Mouse (Mus musculus) forebrain, embryonic 14.5 days (tissue): ENCODE measurements around the gene Ptgds. TPM values are rescaled to one million over a fixed set of nuclear protein-coding genes. Genes with fewer than 3 reads are reported as not detected.

Experiments
- ATAC-seq: fragments of 200-750 bp; cut with Nextera tagmentation; 2 replicates; pipeline ENCODE4 v1.8.0; 2017; ENCODE audit warnings: mild to moderate bottlenecking, moderate library complexity
- DNase-seq: peaks from one replicate; pipeline ENCODE4 v3.0.0-alpha.2; 2015; ENCODE audit warnings: low spot score
- H3K27ac ChIP-seq: fragments of 300-500 bp; sonication (generic); 2 replicates; pipeline ENCODE4 v1.5.1; 2014; ENCODE audit warnings: low read depth, mild to moderate bottlenecking, control low read depth, low read length, moderate library complexity
- H3K27me3 ChIP-seq: fragments of 300-500 bp; sonication (generic); replicated peaks from 2 replicates; pipeline ENCODE4 v1.6.1; 2014; ENCODE audit warnings: low read length, control low read depth, mixed read lengths; ENCODE audit not compliant: control insufficient read depth, insufficient read depth
- H3K36me3 ChIP-seq: fragments of 300-500 bp; sonication (generic); 2 replicates; pipeline ENCODE4 v1.6.1; 2014; ENCODE audit warnings: low read length, control low read depth; ENCODE audit not compliant: control insufficient read depth, insufficient read depth
- H3K4me1 ChIP-seq: fragments of 300-500 bp; sonication (generic); 2 replicates; pipeline ENCODE4 v1.6.1; 2014; ENCODE audit warnings: antibody characterized with exemption, low read length, control low read depth; ENCODE audit not compliant: control insufficient read depth, insufficient read depth
- H3K4me2 ChIP-seq: fragments of 300-500 bp; sonication (generic); 2 replicates; pipeline ENCODE4 v1.6.1; 2014; ENCODE audit warnings: mild to moderate bottlenecking, control low read depth, low read length
- H3K4me3 ChIP-seq: fragments of 300-500 bp; sonication (generic); 2 replicates; pipeline ENCODE4 v1.5.1; 2014; ENCODE audit warnings: low read depth, low read length, control low read depth
- H3K9ac ChIP-seq: fragments of 300-500 bp; sonication (generic); 2 replicates; pipeline ENCODE4 v1.6.1; 2014; ENCODE audit warnings: mild to moderate bottlenecking, low read length, control low read depth, moderate library complexity
- H3K9me3 ChIP-seq: fragments of 300-500 bp; sonication (generic); replicated peaks from 2 replicates; pipeline ENCODE4 v1.6.1; 2016; ENCODE audit warnings: low read length, control low read depth, mixed read lengths; ENCODE audit not compliant: control insufficient read depth
- WGBS: fragments of 180-500 bp; shearing (Covaris S2); extraction: QIAGEN DNeasy Blood & Tissue Kit; methylation state at CpG from one replicate; pipeline ENCODE4 v1.1.7; 2014; 5-methylcytosine and 5-hydroxymethylcytosine counted together
- polyA plus RNA-seq: library from polyadenylated mRNA; unstranded; fragments of >200 nt; fragmentation: Nextera tagmentation; extraction: Ambion mirVana; gene quantifications from 2 replicates; pipeline ENCODE4 v1.2.1, GENCODE M21; 2014

Ptgds gene
- polyA plus RNA-seq, 1 experiment from 2014 or later = 170 TPM

DNA sequence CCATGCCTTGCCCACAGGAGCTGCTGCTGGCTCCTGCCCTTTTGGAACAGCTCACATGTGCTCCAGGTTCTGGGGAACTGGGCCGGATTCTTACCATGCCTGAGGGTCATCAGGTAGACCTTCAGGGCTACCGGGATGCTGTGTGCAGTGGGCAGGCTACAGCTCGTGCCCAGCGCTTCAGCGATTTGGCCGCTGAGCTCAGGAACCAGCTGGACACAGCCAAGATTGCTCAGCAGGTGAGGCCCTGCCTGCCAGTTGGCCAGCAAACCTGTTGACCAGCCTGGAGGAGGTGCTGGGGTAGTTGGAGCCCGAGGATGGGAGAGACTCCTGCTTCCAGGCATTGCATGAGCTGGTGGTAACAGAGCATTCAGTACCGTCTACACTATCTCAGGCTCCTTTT is 35.6 kb downstream of the Ptgds start:
- Histone ChIP-seq H3K9ac (no peak overlapping the region), H3K4me1 (peaks cover 14% of the 10 kb centered on the region), H3K4me3 (no peak overlapping the region), H3K27ac (no peak overlapping the region), H3K9me3 (no peaks in the 10 kb centered on the region), H3K27me3 (no peaks in the 10 kb centered on the region), H3K36me3 (peaks cover 63% of the 10 kb centered on the region), H3K4me2 (no peak overlapping the region)
- WGBS = 88% methylated on average over 8 of the region's 8 CpGs
- DNase-seq (no peak), ATAC-seq (no peak)

DNA sequence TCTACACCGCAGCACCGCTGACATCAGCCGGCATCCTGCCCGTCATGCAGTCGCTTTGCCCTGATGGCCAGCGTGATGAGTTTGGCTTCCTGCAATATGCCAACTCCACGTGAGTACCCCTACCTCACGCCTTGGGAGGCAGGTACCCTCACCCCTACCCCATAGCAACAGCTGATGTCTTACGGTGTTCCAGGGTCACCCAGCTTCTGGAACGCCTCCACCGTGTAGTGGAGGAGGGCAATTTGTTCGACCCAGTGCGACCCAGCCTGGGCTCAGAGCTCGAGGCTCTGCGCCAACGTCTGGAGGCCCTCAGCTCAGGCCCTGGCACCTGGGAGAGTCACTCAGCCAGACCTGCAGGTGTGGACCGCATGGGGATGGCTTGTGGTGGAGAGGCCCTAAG is 36.7 kb downstream of the Ptgds start:
- Histone ChIP-seq H3K4me3 (no peak overlapping the region), H3K9me3 (no peaks in the 10 kb centered on the region), H3K27me3 (no peaks in the 10 kb centered on the region), H3K9ac (no peak overlapping the region), H3K4me2 (no peak overlapping the region), H3K27ac (no peak overlapping the region), H3K4me1 (peaks cover 16% of the 10 kb centered on the region), H3K36me3 (peaks cover 51% of the 10 kb centered on the region)
- DNase-seq = no peak
- 92% methylated on average over 17 of the region's 17 CpGs for WGBS
- no peak for ATAC-seq

GRCm38 (mm10) chr2:25432326-25433098 is 37.3 kb downstream of the Ptgds start:
- Histone ChIP-seq H3K9ac (no peak overlapping the region), H3K4me1 (peaks cover 16% of the 10 kb centered on the region), H3K27me3 (no peaks in the 10 kb centered on the region), H3K36me3 (peaks cover 45% of the 10 kb centered on the region), H3K4me3 (no peak overlapping the region), H3K9me3 (no peaks in the 10 kb centered on the region), H3K27ac (no peak overlapping the region), H3K4me2 (no peak overlapping the region)
- ATAC-seq = no peak
- 90% methylated on average over 11 of the region's 11 CpGs for WGBS
- no peak for DNase-seq

DNA sequence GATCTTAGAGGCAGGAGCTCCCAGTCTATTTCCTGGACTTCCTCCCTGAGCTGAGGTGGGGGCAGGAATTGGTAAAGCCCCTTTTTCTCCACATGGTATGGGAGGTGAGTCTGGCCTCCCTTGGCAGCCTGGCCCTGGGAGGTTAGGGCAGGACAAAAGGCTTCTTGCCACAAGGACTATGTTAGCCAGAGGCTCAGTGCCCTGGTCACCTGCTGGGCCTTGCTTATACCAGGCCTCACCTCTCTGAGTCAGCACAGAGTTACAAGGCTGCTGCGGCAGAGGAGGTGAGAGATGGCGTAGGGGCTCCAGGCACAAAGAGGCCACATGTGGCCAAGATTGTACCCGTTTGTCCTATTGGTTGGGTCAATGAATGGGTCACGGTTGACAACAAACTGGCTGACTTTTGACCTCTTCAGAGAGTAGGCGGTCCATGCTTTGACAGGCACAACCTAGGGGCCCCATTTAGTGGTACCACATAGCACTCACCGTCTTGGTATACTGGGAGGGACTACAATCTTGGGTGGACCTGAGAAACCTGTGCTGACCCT is 38.5 kb downstream of the Ptgds start:
- H3K4me2 ChIP-seq = no peak overlapping the region
- no peaks in the 10 kb centered on the region for H3K27me3 ChIP-seq
- peaks cover 16% of the 10 kb centered on the region for H3K4me1 ChIP-seq
- no peak for DNase-seq
- ATAC-seq = no peak
- 72% methylated on average over 6 of the region's 6 CpGs for whole genome bisulfite sequencing
- no peak overlapping the region for H3K4me3 ChIP-seq
- peaks cover 34% of the 10 kb centered on the region for H3K36me3 ChIP-seq
- no peak overlapping the region for H3K9ac ChIP-seq
- H3K27ac ChIP-seq = no peak overlapping the region
- no peaks in the 10 kb centered on the region for H3K9me3 ChIP-seq

- Histone ChIP-seq H3K4me3 (no peak overlapping the region), H3K4me1 (peaks cover 16% of the 10 kb centered on the region), H3K9me3 (no peaks in the 10 kb centered on the region), H3K36me3 (peaks cover 26% of the 10 kb centered on the region), H3K27me3 (no peaks in the 10 kb centered on the region), H3K27ac (no peak overlapping the region), H3K4me2 (no peak overlapping the region), H3K9ac (0 out of 2 replicates have a peak overlapping the region, but pooled peaks have one; percentile 17)
- WGBS = 70% methylated on average over 17 of the region's 17 CpGs
- no peak for DNase-seq
- ATAC-seq = no peak
Observed at GRCm38 (mm10) chr2:25430395-25431233, 39.2 kb downstream of the Ptgds start.

DNA sequence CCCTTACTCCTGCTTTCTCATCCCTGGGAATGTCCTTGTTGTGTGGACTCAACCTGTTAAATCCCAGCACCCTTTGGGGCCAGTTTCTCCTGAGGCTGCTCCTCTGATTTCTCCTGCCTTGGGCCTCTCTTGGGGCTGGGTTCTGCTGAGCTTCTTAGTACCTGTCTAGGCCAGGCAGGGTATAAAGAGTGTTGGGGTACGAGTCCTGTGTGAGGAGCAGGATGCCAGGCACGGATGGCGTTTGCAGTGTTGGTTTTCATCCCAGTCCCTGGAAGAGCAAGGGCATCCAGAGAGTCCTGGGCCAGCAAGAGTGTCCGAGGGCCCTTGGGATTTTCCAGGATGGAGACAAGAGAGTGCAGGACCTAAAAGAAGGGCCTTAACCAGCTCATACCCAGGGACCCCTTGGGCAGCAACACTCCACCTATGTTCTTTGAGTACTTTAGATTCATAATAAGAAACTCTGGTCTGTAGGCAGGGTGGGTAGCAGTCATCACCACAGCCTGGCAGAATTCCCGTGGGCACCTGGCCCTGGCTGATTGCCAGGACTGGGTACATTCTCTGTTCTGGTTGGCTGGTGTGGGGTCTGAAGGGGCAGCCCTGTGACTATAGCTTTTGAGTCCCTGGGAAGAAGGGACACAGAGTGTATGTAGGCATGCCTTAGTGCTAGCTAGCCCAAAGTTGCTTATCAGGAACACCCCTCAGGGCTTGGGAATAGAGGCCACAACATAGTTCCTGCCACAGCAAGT is 40.2 kb downstream of the Ptgds start:
- Histone ChIP-seq H3K27me3 (no peaks in the 10 kb centered on the region), H3K27ac (no peak overlapping the region), H3K9ac (peak overlapping the region; percentile 90), H3K4me3 (peak overlapping the region; percentile 82), H3K4me2 (peak overlapping the region; percentile 78), H3K36me3 (peaks cover 16% of the 10 kb centered on the region; the same call in 1 of the 2 replicates), H3K9me3 (no peaks in the 10 kb centered on the region), H3K4me1 (peaks cover 16% of the 10 kb centered on the region)
- ATAC-seq (no peak), DNase-seq (no peak)
- 61% methylated on average over 5 of the region's 5 CpGs for WGBS

GRCm38 (mm10) chr2:25428442-25429236 is 41.2 kb downstream of the Ptgds start, which contains the start of gene Abca2:
Gene Abca2, plus strand, starts transcription at chr2:25428703.
- Histone ChIP-seq H3K9ac (peak within 1 kb of the TSS; percentile 90), H3K27ac (peak within 1 kb of the TSS; percentile 75), H3K36me3 (peaks cover 8% of the 10 kb centered on the region; the same call in 1 of the 2 replicates), H3K9me3 (no peaks in the 10 kb centered on the region), H3K27me3 (no peaks in the 10 kb centered on the region), H3K4me1 (peaks cover 16% of the 10 kb centered on the region), H3K4me3 (peak within 1 kb of the TSS; percentile 82), H3K4me2 (peak within 1 kb of the TSS; percentile 78)
- under 1% methylated on average over 87 of the region's 89 CpGs for WGBS
- ATAC-seq = peak; percentile 95
- DNase-seq = peak; percentile 97

DNA sequence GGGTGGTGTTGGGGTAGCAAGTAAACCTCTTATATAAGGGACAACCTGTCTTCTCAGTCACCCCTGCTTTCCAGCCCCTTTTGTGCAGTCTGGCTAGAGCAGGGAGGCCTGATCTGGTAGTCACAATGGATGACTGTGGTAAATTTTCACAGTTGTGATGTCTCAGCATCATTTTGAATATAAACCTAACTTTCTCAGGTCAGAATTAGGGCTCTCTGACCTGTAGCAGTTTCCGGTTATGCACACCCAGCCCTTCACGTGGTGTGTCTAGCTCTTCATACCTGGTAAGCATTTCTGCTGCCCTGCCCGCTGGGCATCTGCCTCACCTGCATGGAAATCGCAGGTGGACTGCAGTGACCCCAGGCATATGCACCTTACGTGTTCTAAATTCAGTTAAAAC is 42.6 kb downstream of the Ptgds start:
- no peak overlapping the region for H3K4me3 ChIP-seq
- H3K9me3 ChIP-seq = no peaks in the 10 kb centered on the region
- no peak for ATAC-seq
- no peak overlapping the region for H3K27ac ChIP-seq
- H3K36me3 ChIP-seq = no peaks in the 10 kb centered on the region
- H3K27me3 ChIP-seq = no peaks in the 10 kb centered on the region; the same call in 1 of the 2 replicates
- DNase-seq = no peak
- H3K4me1 ChIP-seq = peaks cover 16% of the 10 kb centered on the region
- no peak overlapping the region for H3K9ac ChIP-seq
- 93% methylated on average over 5 of the region's 5 CpGs for WGBS
- no peak overlapping the region for H3K4me2 ChIP-seq
